Mouse (Mus musculus): ENCODE data around the gene Traf7.

DNA sequence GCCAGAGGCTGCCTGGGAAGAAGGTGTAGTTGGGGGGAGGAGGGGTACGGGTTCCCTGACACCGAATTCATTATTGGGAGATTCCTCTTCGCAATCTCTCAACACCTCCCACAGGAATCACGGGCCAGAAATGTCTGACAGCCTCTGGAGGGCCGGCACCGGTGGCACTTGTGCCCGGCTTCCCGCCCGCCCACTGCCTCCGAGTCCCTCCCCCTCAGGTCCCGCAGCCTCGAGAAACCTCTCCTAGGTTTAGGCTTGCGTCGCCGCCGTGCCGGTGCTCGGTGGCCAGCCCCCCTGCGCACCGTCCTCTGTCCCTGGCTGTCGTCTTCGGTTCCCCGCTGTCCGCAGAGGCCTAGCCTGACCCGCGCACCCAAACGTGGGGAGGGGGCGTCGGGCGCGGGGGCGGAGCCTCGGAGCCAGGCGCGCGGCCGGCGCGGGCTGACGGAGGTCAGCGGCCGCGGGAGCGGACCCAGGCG, 39.5 kb downstream of the Traf7 start, which contains the start of gene Caskin1:
- TF ChIP-seq CTCF (IDR thresholded peaks at IDR 0.05 in 2 of 3, conservative IDR thresholded peaks at IDR 0.05 in 1 of 3; ENCODE audit: control insufficient read depth in 1 of 3, insufficient read depth in 1 of 3, low read depth in 2 of 3, low read length in 3 of 3, poor library complexity in 1 of 3, severe bottlenecking in 1 of 3) (no peak), ZKSCAN1 (IDR thresholded peaks at IDR 0.05; ENCODE audit: low read depth, low read length) (no peak), EP300 (IDR thresholded peaks at IDR 0.05; ENCODE audit: low read depth in 1 of 2, low read length in 2 of 2) (no peak), ELF1 (IDR thresholded peaks at IDR 0.05; ENCODE audit: low read depth, low read length) (no peak), UBTF (IDR thresholded peaks at IDR 0.05; ENCODE audit: borderline replicate concordance, insufficient read depth, low read depth, low read length) (no peak), USF2 (IDR thresholded peaks at IDR 0.05; ENCODE audit: borderline replicate concordance in 1 of 2, insufficient read depth in 1 of 2, low read depth in 1 of 2, low read length in 2 of 2) (no peak), POLR2AphosphoS2 (IDR thresholded peaks at IDR 0.05; ENCODE audit: low read length) (no peak), ETS1 (IDR thresholded peaks at IDR 0.05; ENCODE audit: low read depth, low read length) (no peak), TAL1 (IDR thresholded peaks at IDR 0.05; ENCODE audit: low read length) (no peak), GATA1 (IDR thresholded peaks at IDR 0.05; ENCODE audit: low read depth, low read length) (no peak), E2F4 (IDR thresholded peaks at IDR 0.05; ENCODE audit: borderline replicate concordance, low read depth, low read length) (no peak), CHD2 (IDR thresholded peaks at IDR 0.05; ENCODE audit: low read length) (no peak)
